Mouse (Mus musculus) erythroblast, embryonic 14.5 days (primary cell): ENCODE results near the gene Gtpbp3.

Experiments used
- GATA1 ChIP-seq: IDR thresholded peaks from 2 replicates; pipeline ENCODE4 v1.6.1; 2012; ENCODE audit warnings: low read length, inconsistent platforms, mixed read lengths
- TAL1 ChIP-seq: IDR thresholded peaks from 3 replicates; pipeline ENCODE4 v1.6.1; 2012; ENCODE audit warnings: low read length, inconsistent platforms, mixed read lengths

DNA sequence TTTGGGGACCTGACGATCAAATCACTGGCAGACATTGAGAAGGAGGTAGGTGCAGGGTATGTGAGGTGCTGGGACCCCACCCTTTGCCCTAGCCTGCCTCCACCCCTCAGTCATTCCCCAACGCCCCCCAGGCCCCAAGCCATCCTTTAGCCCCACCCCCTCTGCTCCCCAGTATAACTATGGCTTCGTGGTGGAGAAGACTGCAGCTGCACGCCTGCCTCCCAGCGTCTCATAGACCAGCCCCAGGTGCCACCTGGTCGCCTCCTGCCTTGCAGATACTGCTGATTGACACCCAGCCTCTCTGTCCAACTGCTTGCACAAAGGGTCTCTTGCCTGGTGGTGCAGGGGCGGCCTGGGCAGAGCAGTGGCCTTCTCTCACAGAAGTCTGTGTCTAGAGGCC lies 59.7 kb downstream of the Gtpbp3 start:
- TF ChIP-seq GATA1 (no peak), TAL1 (no peak)
